Mouse (Mus musculus) mature B cell (primary cell): ENCODE results near the gene H2afj.

Experiments used
- in situ Hi-C: fragments of 300-500 bp; cut with MboI; formaldehyde crosslinking; loops from 2 replicates; pipeline ENCODE4 v1.14.3; 2019

Gene H2afj

GRCm38 (mm10) chr6:136805409-136805775 is 2.7 kb upstream of the H2afj start:
- in situ Hi-C loops = no loop called here

- in situ Hi-C loops = no loop called here
Measured at GRCm38 (mm10) chr6:136806819-136807218, 1.2 kb upstream of the H2afj start.

- in situ Hi-C loops = no loop called here
Measured at GRCm38 (mm10) chr6:136807395-136808013, 540 bp upstream of the H2afj start.

GRCm38 (mm10) chr6:136808631-136809046 is 595 bp downstream of the H2afj start:
- in situ Hi-C loops = no loop called here

GRCm38 (mm10) chr6:136809077-136809476 is 1.0 kb downstream of the H2afj start:
- in situ Hi-C loops = no loop called here

- in situ Hi-C loops = no loop called here
Measured at GRCm38 (mm10) chr6:136809673-136810072, 1.6 kb downstream of the H2afj start.

GRCm38 (mm10) chr6:136811196-136811595 is 3.2 kb downstream of the H2afj start:
- in situ Hi-C loops = no loop called here

- in situ Hi-C loops = no loop called here
Measured at GRCm38 (mm10) chr6:136813117-136813516, 5.1 kb downstream of the H2afj start.

- in situ Hi-C loops = no loop called here
Measured at GRCm38 (mm10) chr6:136815381-136815780, 7.3 kb downstream of the H2afj start.

- in situ Hi-C loops = no loop called here
Measured at GRCm38 (mm10) chr6:136816826-136817225, 8.8 kb downstream of the H2afj start.

- in situ Hi-C loops = no loop called here
Measured at GRCm38 (mm10) chr6:136817549-136817948, 9.5 kb downstream of the H2afj start.

GRCm38 (mm10) chr6:136820381-136820780 is 12.3 kb downstream of the H2afj start:
- in situ Hi-C loops = no loop called here

- in situ Hi-C loops = no loop called here
Measured at GRCm38 (mm10) chr6:136821086-136821485, 13.0 kb downstream of the H2afj start.

- in situ Hi-C loops = no loop called here
Measured at GRCm38 (mm10) chr6:136824987-136825386, 16.9 kb downstream of the H2afj start.

- in situ Hi-C loops = no loop called here
Measured at GRCm38 (mm10) chr6:136827116-136827515, 19.1 kb downstream of the H2afj start.

GRCm38 (mm10) chr6:136827516-136827880 is 19.5 kb downstream of the H2afj start, which contains the start of gene BC049715:
Gene BC049715 (plus strand): TSS chr6:136827626.
- in situ Hi-C loops = no loop called here

GRCm38 (mm10) chr6:136827881-136828561 is 20.0 kb downstream of the H2afj start, which contains the start of gene Wbp11:
Gene Wbp11 (minus strand): TSS chr6:136828233.
- in situ Hi-C loops = no loop called here

- in situ Hi-C loops = no loop called here
Measured at GRCm38 (mm10) chr6:136828681-136829080, 20.6 kb downstream of the H2afj start.

GRCm38 (mm10) chr6:136831712-136832111 is 23.7 kb downstream of the H2afj start:
- in situ Hi-C loops = no loop called here

GRCm38 (mm10) chr6:136835352-136835751 is 27.3 kb downstream of the H2afj start, which contains the start of gene Smco3:
Gene Smco3 (minus strand): TSS chr6:136835452.
- in situ Hi-C loops = no loop called here

- in situ Hi-C loops = no loop called here
Measured at GRCm38 (mm10) chr6:136837323-136837722, 29.3 kb downstream of the H2afj start.

GRCm38 (mm10) chr6:136844903-136845302 is 36.9 kb downstream of the H2afj start:
- in situ Hi-C loops = no loop called here

- in situ Hi-C loops = no loop called here
Measured at GRCm38 (mm10) chr6:136845706-136846480, 37.8 kb downstream of the H2afj start.
